ENCODE assay signal across 8 mouse cellular contexts in the genomic region with DNA sequence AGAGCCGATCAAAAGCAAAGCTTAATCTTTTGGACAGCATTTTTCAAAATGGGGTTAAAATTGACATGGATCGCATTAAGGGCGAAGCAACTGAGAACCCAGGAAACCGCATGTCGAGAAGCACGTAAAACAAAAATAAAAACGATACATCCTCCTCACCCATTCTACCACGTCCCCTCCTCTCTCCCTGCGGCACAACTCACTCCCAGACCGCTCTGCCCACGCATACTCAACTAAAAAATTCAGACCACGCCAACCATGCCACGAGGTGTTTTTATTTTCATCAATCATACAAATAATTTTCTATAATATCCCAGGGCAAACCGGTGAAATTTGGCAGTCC. TPM values are rescaled to one million over a fixed set of nuclear protein-coding genes. Genes with fewer than 3 reads are reported as not detected.
DNase-seq lines count a peak whose midpoint lies in the region; ATAC-seq and TF ChIP-seq lines count a peak whose summit lies in the region.

No protein-coding gene starts in this region.

- H3K4me1 ChIP-seq in spleen, adult 2 months (ENCODE audit: control insufficient read depth, insufficient read depth, insufficient read length), result peaks cover 25% of the 10 kb centered on the region
- H3K4me1 ChIP-seq in hindbrain, embryonic 15.5 days (replicated peaks), result peaks cover 26% of the 10 kb centered on the region

- WGBS in spleen, adult 2 months, result 3% methylated on average over 14 of the region's 14 CpGs
- under 1% methylated on average over 14 of the region's 14 CpGs for WGBS in hindbrain, embryonic 15.5 days

- H3K9ac ChIP-seq in hindbrain, embryonic 15.5 days, result peak overlapping the region; percentile 100

- no peak for TF ChIP-seq POLR2A in spleen, adult 2 months (IDR thresholded peaks at IDR 0.05; ENCODE audit: low read depth, low read length)
- TF ChIP-seq POLR2A in myocyte (IDR thresholded peaks at IDR 0.05; ENCODE audit: insufficient read length, low read depth), result peak; percentile 55

- H3ac ChIP-seq in myocyte (ENCODE audit: control insufficient read depth, insufficient read length), result peak overlapping the region; percentile 33

- peak overlapping the region; percentile 69 for H3K4me2 ChIP-seq in hindbrain, embryonic 15.5 days
- peak overlapping the region; percentile 78 for H3K4me2 ChIP-seq in myocyte (ENCODE audit: low read depth)

- DNase-seq in cerebellum, adult 11 months, result peak; percentile 23
- no peak for DNase-seq in spleen, adult 2 months (ENCODE audit: low read depth in 1 of 2, low spot score in 2 of 2)
- no peak for DNase-seq in spleen, adult 18-20 months
- no peak for DNase-seq in adrenal gland, adult 2 months

- peak overlapping the region; percentile 88 for H3K27ac ChIP-seq in spleen, adult 2 months (ENCODE audit: insufficient read depth, low read length)
- H3K27ac ChIP-seq in hindbrain, embryonic 15.5 days (replicated peaks), result peak overlapping the region; percentile 99

- no peak for TF ChIP-seq CTCF in spleen, adult 2 months (IDR thresholded peaks at IDR 0.05; ENCODE audit: extremely low read depth, insufficient read depth, insufficient read length, insufficient replicate concordance)

- ATAC-seq in cerebellum, adult (ENCODE audit: insufficient number of reproducible peaks, low FRiP score, low TSS enrichment), result no peak
- no peak for ATAC-seq in hindbrain, embryonic 15.5 days (ENCODE audit: low FRiP score, low read depth)
- ATAC-seq in granulocyte monocyte progenitor cell, adult 5-6 weeks (replicated peaks; ENCODE audit: poor library complexity, severe bottlenecking), result no peak

- no peaks in the 10 kb centered on the region; the same call in 1 of the 2 replicates for H3K36me3 ChIP-seq in spleen, adult 2 months (ENCODE audit: control insufficient read depth, insufficient read depth, low read length)
- H3K36me3 ChIP-seq in hindbrain, embryonic 15.5 days, result no peaks in the 10 kb centered on the region
- H3K36me3 ChIP-seq in myocyte (ENCODE audit: control insufficient read depth, insufficient read depth), result no peaks in the 10 kb centered on the region

- H3K4me3 ChIP-seq in spleen, adult 2 months (ENCODE audit: extremely low read depth, insufficient read depth, insufficient read length), result peak overlapping the region; percentile 92
- H3K4me3 ChIP-seq in hindbrain, embryonic 15.5 days, result peak overlapping the region; percentile 95
- H3K4me3 ChIP-seq in myocyte, result peak overlapping the region; percentile 95

- no peaks in the 10 kb centered on the region for H3K27me3 ChIP-seq in spleen, adult 2 months (ENCODE audit: control insufficient read depth, insufficient read depth, low read length)
- H3K27me3 ChIP-seq in hindbrain, embryonic 15.5 days, result no peaks in the 10 kb centered on the region
- H3K27me3 ChIP-seq in myocyte (ENCODE audit: control insufficient read depth, insufficient read depth, insufficient read length), result no peaks in the 10 kb centered on the region

- no peaks in the 10 kb centered on the region for H3K9me3 ChIP-seq in hindbrain, embryonic 15.5 days

- H3K79me2 ChIP-seq in myocyte (ENCODE audit: control insufficient read depth, insufficient read depth), result peaks cover 11% of the 10 kb centered on the region

TF ChIP-seq in myocyte, 11 proteins besides CTCF, POLR2A, EP300 and RAD21:
- TF ChIP-seq SRF (IDR thresholded peaks at IDR 0.05; ENCODE audit: control insufficient read depth, insufficient read length, low read depth), result no peak
- peak; percentile 62 for TF ChIP-seq POLR2AphosphoS2 (IDR thresholded peaks at IDR 0.05; ENCODE audit: insufficient read length, low read depth)
- TF ChIP-seq E2F4 (IDR thresholded peaks at IDR 0.05; ENCODE audit: insufficient read depth), result no peak
- TF ChIP-seq REST (IDR thresholded peaks at IDR 0.05; ENCODE audit: insufficient read depth, insufficient read length), result no peak
- no peak for TF ChIP-seq TCF3 (IDR thresholded peaks at IDR 0.05; ENCODE audit: insufficient read length, low read depth)

RNA-seq across cellular contexts. Expression of gene Tmsb10, which starts 1.5 kb away (rescaled TPM):
- 143 TPM in 2 replicates for polyA plus RNA-seq in spleen, adult 2 months (2012; rRNA removed)
- polyA plus RNA-seq in hindbrain, embryonic 15.5 days (2015; fragmentation: Nextera tagmentation; extraction: Ambion mirVana), result 4,825 and 4,870 TPM in 2 replicates
- polyA plus RNA-seq in myocyte (2012; fragmentation: generic; extraction: Trizol), result 6,677 TPM
- total RNA-seq in adrenal gland, adult 2 months (2021), result 100 to 1,000 TPM; 169 to 249 TPM
- 18.0 and 18.5 TPM in 2 replicates for polyA plus RNA-seq in adrenal gland, adult 2 months (2012; rRNA removed)
- 601 and 668 TPM in 2 replicates for total RNA-seq in granulocyte monocyte progenitor cell, adult 5-6 weeks (2014; fragmentation: Nextera tagmentation)
- total RNA-seq in granulocyte monocyte progenitor cell, adult 5-6 weeks (2017), result 357 and 410 TPM in 2 replicates

RNA-seq across cellular contexts. Expression of gene Kcmf1, which starts 57.3 kb away (rescaled TPM):
- polyA plus RNA-seq in spleen, adult 2 months (2012; rRNA removed), result 94.1 and 116 TPM in 2 replicates
- polyA plus RNA-seq in hindbrain, embryonic 15.5 days (2015; fragmentation: Nextera tagmentation; extraction: Ambion mirVana), result 38.8 and 46.2 TPM in 2 replicates
- polyA plus RNA-seq in myocyte (2012; fragmentation: generic; extraction: Trizol), result 110 TPM
- total RNA-seq in adrenal gland, adult 2 months (2021), result 100 to 1,000 TPM in 1 of 2 experiments, 10 to 100 TPM in 1; 77.9 to 108 TPM
- 213 and 217 TPM in 2 replicates for polyA plus RNA-seq in adrenal gland, adult 2 months (2012; rRNA removed)
- total RNA-seq in granulocyte monocyte progenitor cell, adult 5-6 weeks (2014; fragmentation: Nextera tagmentation), result 46.3 TPM in 2 replicates
- 101 and 122 TPM in 2 replicates for total RNA-seq in granulocyte monocyte progenitor cell, adult 5-6 weeks (2017)

Comparison
In these comparisons a context has a peak if more than half of its experiments do, and no peak if none do; other contexts are left out.
1. RNA of gene Tmsb10, which starts 1.5 kb away (polyA plus RNA-seq): 6,677 TPM in myocyte (single experiment) and 4,825 to 4,870 TPM in hindbrain, embryonic 15.5 days; 143 TPM in spleen, adult 2 months and 18.0 to 18.5 TPM in adrenal gland, adult 2 months; every median in the first group is over 10 times any median in the second.
2. Peak in every context shown above with its lines, with median percentiles within 50 percentile points of each other: H3K4me3 ChIP-seq.